Mouse (Mus musculus) lung, postnatal 0 days (tissue): ENCODE data around the gene Hspa12a.

ENCODE experiments used
- CTCF ChIP-seq: IDR thresholded peaks from 2 replicates; pipeline ENCODE4 v1.5.1; 2016; ENCODE audit warnings: antibody characterized with exemption, mild to moderate bottlenecking
- EP300 ChIP-seq: IDR thresholded peaks from 2 replicates; pipeline ENCODE4 v1.6.1; 2016; ENCODE audit warnings: antibody characterized with exemption, mild to moderate bottlenecking, control low read depth

GRCm38 (mm10) chr19:58882336-58882735 is 61.1 kb downstream of the Hspa12a start:
- TF ChIP-seq EP300 = no peak
- TF ChIP-seq CTCF = no peak
